Comparison of ENCODE assay signal across 12 mouse cellular contexts in the genomic region with DNA sequence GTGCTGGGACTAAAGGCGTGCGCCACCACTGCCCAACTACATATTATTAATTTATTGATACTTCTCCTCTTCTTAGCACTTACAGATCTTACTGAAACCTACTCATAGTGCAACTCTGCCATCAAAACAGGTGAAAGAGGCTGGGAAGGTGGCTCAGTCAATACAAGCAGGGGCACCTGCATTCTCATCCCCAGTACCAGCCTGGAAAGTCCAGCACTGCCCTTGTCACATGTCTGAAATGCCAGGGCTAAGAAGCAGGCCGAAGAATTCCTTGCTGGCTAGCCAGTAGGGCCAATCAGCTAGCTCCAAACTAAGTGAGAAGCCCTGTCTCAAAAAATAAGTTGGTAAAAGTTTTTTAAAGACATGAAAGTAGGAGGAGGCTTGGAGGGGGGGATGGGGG. TPM values are rescaled to one million over a fixed set of nuclear protein-coding genes. Genes with fewer than 3 reads are reported as not detected.
DNase-seq lines count a peak whose midpoint lies in the region; ATAC-seq lines count a peak whose summit lies in the region.
"Had no signal": no experiment of that assay in that cellular context is flagged by ENCODE, and none has a peak within 500 bp of the region (broad histone marks: within the 10 kb centered on the region; RNA-seq: fewer than 3 reads in every experiment).

No protein-coding gene starts in this region.

- H3K4me1 ChIP-seq in megakaryocyte, embryonic 14.5 days, result peaks cover 55% of the 10 kb centered on the region
- H3K4me1 ChIP-seq in liver, embryonic 12.5 days, result peaks cover 71% of the 10 kb centered on the region

- ATAC-seq in megakaryocyte, adult 5-6 weeks (ENCODE audit: poor library complexity, severe bottlenecking), result no peak
- no peak for ATAC-seq in liver, embryonic 12.5 days
- ATAC-seq: hindbrain, postnatal 0 days; midbrain, embryonic 13.5 days had no signal

- peak overlapping the region; percentile 28 for H3K4me3 ChIP-seq in megakaryocyte, embryonic 14.5 days (replicated peaks)
- H3K4me3 ChIP-seq in liver, embryonic 12.5 days, result no peak overlapping the region
- H3K4me3 ChIP-seq: embryonic facial prominence, embryonic 10.5 days; heart, embryonic 10.5 days; midbrain, embryonic 13.5 days had no signal

- H3K27ac ChIP-seq in liver, embryonic 12.5 days, result peak overlapping the region; percentile 99
- H3K27ac ChIP-seq: embryonic facial prominence, embryonic 10.5 days; heart, embryonic 10.5 days; hindbrain, postnatal 0 days; midbrain, embryonic 13.5 days had no signal

- H3K9ac ChIP-seq in liver, embryonic 12.5 days, result peak overlapping the region; percentile 50; the same call in 1 of the 2 replicates
- H3K9ac ChIP-seq: midbrain, embryonic 13.5 days had no signal

- no peaks in the 10 kb centered on the region for H3K27me3 ChIP-seq in megakaryocyte, embryonic 14.5 days (replicated peaks)
- no peaks in the 10 kb centered on the region for H3K27me3 ChIP-seq in liver, embryonic 12.5 days (replicated peaks)
- H3K27me3 ChIP-seq: midbrain, embryonic 13.5 days had no signal

- peaks cover 13% of the 10 kb centered on the region for H3K36me3 ChIP-seq in megakaryocyte, embryonic 14.5 days (replicated peaks; ENCODE audit: low read length)
- H3K36me3 ChIP-seq in liver, embryonic 12.5 days, result peaks cover 9% of the 10 kb centered on the region
- H3K36me3 ChIP-seq: embryonic facial prominence, embryonic 10.5 days had no signal

- WGBS in liver, embryonic 12.5 days (ENCODE audit: insufficient replicate concordance), result 84% methylated on average over 3 of the region's 3 CpGs

- peak; percentile 26 for DNase-seq in kidney, adult 18-20 months
- DNase-seq in yolk sac, embryonic 10.5 days (ENCODE audit: low spot score), result no peak
- DNase-seq in urinary bladder, postnatal 4 days (ENCODE audit: low spot score in 2 of 2), result no peak
- no peak for DNase-seq in embryo, embryonic 10 days (ENCODE audit: low spot score)

- no peak overlapping the region for H3K4me2 ChIP-seq in liver, embryonic 12.5 days
- H3K4me2 ChIP-seq: midbrain, embryonic 13.5 days had no signal

- H3K9me3 ChIP-seq in megakaryocyte, embryonic 14.5 days, result no peaks in the 10 kb centered on the region
- no peaks in the 10 kb centered on the region for H3K9me3 ChIP-seq in liver, embryonic 12.5 days (replicated peaks)
- H3K9me3 ChIP-seq: embryonic facial prominence, embryonic 10.5 days; heart, embryonic 10.5 days; midbrain, embryonic 13.5 days had no signal

RNA-seq across cellular contexts. Expression of a gene that starts 2.2 kb away (rescaled TPM):
- 11.5 and 17.6 TPM in 2 replicates for polyA plus RNA-seq in megakaryocyte, embryonic 14.5 days (2012; ENCODE audit: insufficient read depth, low replicate concordance)
- total RNA-seq in megakaryocyte, adult 5-6 weeks (2015), result 41.6 and 47.3 TPM in 2 replicates
- 43.5 and 107 TPM in 2 replicates for total RNA-seq in megakaryocyte, adult 5-6 weeks (2017)
- polyA plus RNA-seq in liver, embryonic 12.5 days (2016; fragmentation: Nextera tagmentation; extraction: Ambion mirVana), result 57.1 and 60.3 TPM in 2 replicates

RNA-seq across cellular contexts. Expression of a gene that starts 2.6 kb away (rescaled TPM):
- not detected in 2 replicates for polyA plus RNA-seq in megakaryocyte, embryonic 14.5 days (2012; ENCODE audit: insufficient read depth, low replicate concordance)
- total RNA-seq in megakaryocyte, adult 5-6 weeks (2015), result 2.1 and 4.1 TPM in 2 replicates
- 2.6 and 9.3 TPM in 2 replicates for total RNA-seq in megakaryocyte, adult 5-6 weeks (2017)
- polyA plus RNA-seq in liver, embryonic 12.5 days (2016; fragmentation: Nextera tagmentation; extraction: Ambion mirVana), result 1.9 and 2.7 TPM in 2 replicates
- total RNA-seq: hindbrain, postnatal 0 days had no signal
- polyA plus RNA-seq: embryonic facial prominence, embryonic 10.5 days; hindbrain, postnatal 0 days had no signal

RNA-seq across cellular contexts. Expression of a gene that starts 17.5 kb away (rescaled TPM):
- polyA plus RNA-seq in megakaryocyte, embryonic 14.5 days (2012; ENCODE audit: insufficient read depth, low replicate concordance), result 19.1 and 50.7 TPM in 2 replicates
- 11.7 and 16.0 TPM in 2 replicates for total RNA-seq in megakaryocyte, adult 5-6 weeks (2015)
- total RNA-seq in megakaryocyte, adult 5-6 weeks (2017), result 26.3 and 30.3 TPM in 2 replicates
- polyA plus RNA-seq in liver, embryonic 12.5 days (2016; fragmentation: Nextera tagmentation; extraction: Ambion mirVana), result 35.5 and 37.4 TPM in 2 replicates

RNA-seq across cellular contexts. Expression of a gene that starts 17.8 kb away (rescaled TPM):
- polyA plus RNA-seq in megakaryocyte, embryonic 14.5 days (2012; ENCODE audit: insufficient read depth, low replicate concordance), result not detected in 2 replicates
- total RNA-seq in megakaryocyte, adult 5-6 weeks (2015), result 0.33 TPM in 1 of 2 replicates, not detected in the other
- not detected in 2 replicates for total RNA-seq in megakaryocyte, adult 5-6 weeks (2017)
- 0.63 and 0.75 TPM in 2 replicates for polyA plus RNA-seq in liver, embryonic 12.5 days (2016; fragmentation: Nextera tagmentation; extraction: Ambion mirVana)
- total RNA-seq: hindbrain, postnatal 0 days; layer of hippocampus, postnatal 25 days had no signal
- polyA plus RNA-seq: midbrain, embryonic 13.5 days had no signal

RNA-seq across cellular contexts. Expression of a gene that starts 20.3 kb away (rescaled TPM):
- 66.3 and 162 TPM in 2 replicates for polyA plus RNA-seq in megakaryocyte, embryonic 14.5 days (2012; ENCODE audit: insufficient read depth, low replicate concordance)
- total RNA-seq in megakaryocyte, adult 5-6 weeks (2015), result 707 and 794 TPM in 2 replicates
- 278 and 305 TPM in 2 replicates for total RNA-seq in megakaryocyte, adult 5-6 weeks (2017)
- 108 and 111 TPM in 2 replicates for polyA plus RNA-seq in liver, embryonic 12.5 days (2016; fragmentation: Nextera tagmentation; extraction: Ambion mirVana)
